Mouse (Mus musculus) small intestine, adult 2 months (tissue): ENCODE results near the gene Mark2.

Experiments used
- CTCF ChIP-seq: fragments of 200-500 bp; IDR thresholded peaks from 2 replicates; pipeline ENCODE4 v1.5.1; 2012; ENCODE audit warnings: low read depth, mild to moderate bottlenecking, control low read depth, inconsistent platforms, low read length, moderate library complexity, mixed read lengths; ENCODE audit not compliant: insufficient replicate concordance, insufficient read length; ENCODE audit errors: extremely low read depth
- POLR2A ChIP-seq: fragments of 200-500 bp; IDR thresholded peaks from 2 replicates; pipeline ENCODE4 v1.6.1; 2012; ENCODE audit warnings: low read depth, mild to moderate bottlenecking, control low read depth, inconsistent platforms, low read length, moderate library complexity

DNA sequence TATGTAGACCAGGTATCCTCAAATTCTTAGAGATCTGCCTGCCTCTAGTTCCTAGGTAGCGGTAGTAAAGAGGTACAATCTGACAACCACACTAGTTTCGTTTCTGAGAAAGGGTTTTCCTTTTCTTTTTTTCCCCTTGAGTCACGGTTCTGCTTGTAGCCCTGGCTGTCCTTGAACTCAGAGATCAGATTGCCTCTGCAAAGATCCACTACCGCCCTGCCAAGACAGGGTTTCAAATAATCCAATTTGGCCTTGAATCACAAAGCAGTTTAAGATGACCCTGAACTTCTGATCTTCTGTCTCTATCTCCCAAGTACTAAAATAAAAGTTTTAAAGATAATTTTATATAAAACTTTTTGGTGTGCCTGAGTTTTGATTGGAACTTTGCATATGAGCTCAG lies 23.9 kb downstream of the Mark2 start:
- TF ChIP-seq POLR2A (no peak), CTCF (no peak)
